Comparison of ENCODE assay signal across 9 mouse cellular contexts in the genomic region with DNA sequence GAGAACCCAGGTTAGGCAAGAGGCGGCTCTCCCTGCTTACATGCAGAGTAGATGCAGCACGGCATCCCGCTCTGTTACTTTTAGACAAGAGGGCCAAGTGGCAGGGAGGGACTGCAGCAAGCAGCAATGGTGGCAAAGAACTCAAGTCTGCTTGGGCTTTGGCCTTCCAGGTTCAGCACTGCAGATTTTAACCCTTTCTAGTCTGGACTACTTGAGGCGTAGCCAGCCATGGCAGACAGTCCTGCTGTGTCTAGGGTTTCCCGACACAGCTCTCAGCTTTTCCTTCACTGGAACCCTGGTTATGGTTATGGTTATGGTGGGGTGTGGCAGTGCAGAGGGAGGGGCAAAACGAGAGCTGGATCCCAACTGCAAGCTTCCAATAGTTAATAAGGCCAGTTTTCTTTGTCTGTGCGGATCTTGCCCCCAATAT. TPM values are rescaled to one million over a fixed set of nuclear protein-coding genes. Genes with fewer than 3 reads are reported as not detected.
DNase-seq lines count a peak whose midpoint lies in the region; ATAC-seq and TF ChIP-seq lines count a peak whose summit lies in the region.
"Had no signal": no experiment of that assay in that cellular context is flagged by ENCODE, and none has a peak within 500 bp of the region (broad histone marks: within the 10 kb centered on the region; RNA-seq: fewer than 3 reads in every experiment).

No protein-coding gene starts in this region.

- ATAC-seq in liver, embryonic 11.5 days (replicated peaks; ENCODE audit: low FRiP score): no peak
- no peak for ATAC-seq in liver, postnatal 0 days
- no peak for ATAC-seq in hindbrain, embryonic 16.5 days
- ATAC-seq: Patski had no signal

- H3K9me3 ChIP-seq in liver, embryonic 11.5 days (ENCODE audit: control insufficient read depth, low read length): no peaks in the 10 kb centered on the region
- no peaks in the 10 kb centered on the region for H3K9me3 ChIP-seq in liver, postnatal 0 days (ENCODE audit: low read length)
- no peaks in the 10 kb centered on the region for H3K9me3 ChIP-seq in hindbrain, embryonic 16.5 days (ENCODE audit: control insufficient read depth, low read length)

- 0 out of 2 replicates have a peak overlapping the region, but pooled peaks have one; percentile 8 for H3K4me2 ChIP-seq in liver, embryonic 11.5 days
- H3K4me2 ChIP-seq in liver, postnatal 0 days (ENCODE audit: low read depth, low read length): no peak overlapping the region
- peak overlapping the region; percentile 92 for H3K4me2 ChIP-seq in hindbrain, embryonic 16.5 days (ENCODE audit: low read length)
- H3K4me2 ChIP-seq in myocyte (ENCODE audit: low read depth): peak overlapping the region; percentile 18

- peak overlapping the region; percentile 33 for H3K4me3 ChIP-seq in cerebellum, adult 2 months (replicated peaks; ENCODE audit: insufficient read depth, low read depth, low read length)
- H3K4me3 ChIP-seq in liver, embryonic 11.5 days (ENCODE audit: low read depth, low read length): no peak overlapping the region; the same call in 1 of the 2 replicates
- H3K4me3 ChIP-seq in liver, postnatal 0 days (ENCODE audit: low read depth, low read length): no peak overlapping the region
- peak overlapping the region; percentile 17 for H3K4me3 ChIP-seq in hindbrain, embryonic 16.5 days (ENCODE audit: low read length)
- H3K4me3 ChIP-seq in myocyte: no peak overlapping the region

- H3K27me3 ChIP-seq in cerebellum, adult 2 months (ENCODE audit: control insufficient read depth, insufficient read depth, low read length): no peaks in the 10 kb centered on the region
- no peaks in the 10 kb centered on the region for H3K27me3 ChIP-seq in liver, embryonic 11.5 days (replicated peaks; ENCODE audit: control insufficient read depth, insufficient read depth, low read length)
- no peaks in the 10 kb centered on the region for H3K27me3 ChIP-seq in liver, postnatal 0 days (ENCODE audit: insufficient read depth, low read length)
- H3K27me3 ChIP-seq in hindbrain, embryonic 16.5 days (replicated peaks; ENCODE audit: control insufficient read depth, insufficient read depth, low read length): no peaks in the 10 kb centered on the region
- H3K27me3 ChIP-seq in myocyte (ENCODE audit: control insufficient read depth, insufficient read depth, insufficient read length): no peaks in the 10 kb centered on the region
- H3K27me3 ChIP-seq: Patski had no signal

- H3K4me1 ChIP-seq in cerebellum, adult 2 months (ENCODE audit: control insufficient read depth, insufficient read depth, low read length): peaks cover 46% of the 10 kb centered on the region
- H3K4me1 ChIP-seq in liver, embryonic 11.5 days (replicated peaks; ENCODE audit: control insufficient read depth, insufficient read depth, low read length): peaks cover 38% of the 10 kb centered on the region
- peaks cover 34% of the 10 kb centered on the region for H3K4me1 ChIP-seq in liver, postnatal 0 days (ENCODE audit: insufficient read depth)
- H3K4me1 ChIP-seq in hindbrain, embryonic 16.5 days (ENCODE audit: control insufficient read depth, insufficient read depth, low read depth, low read length): peaks cover 47% of the 10 kb centered on the region

- DNase-seq in cerebellum, adult 2 months: no peak
- no peak for DNase-seq in cerebellum, postnatal 36 days
- no peak for DNase-seq in liver, embryonic 11.5 days (ENCODE audit: low spot score)
- no peak for DNase-seq in liver, postnatal 0 days
- no peak for DNase-seq in spleen, postnatal 4 days (ENCODE audit: low spot score in 2 of 2)
- no peak for DNase-seq in thymus, postnatal 25 days

- H3ac ChIP-seq in myocyte (ENCODE audit: control insufficient read depth, insufficient read length): no peak overlapping the region

- 22% methylated on average over 7 of the region's 7 CpGs for WGBS in cerebellum, adult 2 months
- 86% methylated on average over 7 of the region's 7 CpGs for WGBS in liver, embryonic 11.5 days
- WGBS in liver, postnatal 0 days (ENCODE audit: insufficient replicate concordance): 86% methylated on average over 7 of the region's 7 CpGs
- WGBS in hindbrain, embryonic 16.5 days: 70% methylated on average over 7 of the region's 7 CpGs

- peak overlapping the region; percentile 16 for H3K27ac ChIP-seq in cerebellum, adult 2 months (ENCODE audit: insufficient read depth, low read length)
- 0 out of 2 replicates have a peak overlapping the region, but pooled peaks have one; percentile 22 for H3K27ac ChIP-seq in liver, embryonic 11.5 days (ENCODE audit: low read depth, low read length)
- no peak overlapping the region for H3K27ac ChIP-seq in liver, postnatal 0 days (ENCODE audit: low read depth)
- no peak overlapping the region for H3K27ac ChIP-seq in hindbrain, embryonic 16.5 days (ENCODE audit: low read depth, low read length)

- H3K9ac ChIP-seq in liver, embryonic 11.5 days (ENCODE audit: low read depth, low read length): no peak overlapping the region
- H3K9ac ChIP-seq in liver, postnatal 0 days (replicated peaks): no peak overlapping the region
- H3K9ac ChIP-seq in hindbrain, embryonic 16.5 days (ENCODE audit: low read depth, low read length): peak overlapping the region; percentile 33; the same call in 1 of the 2 replicates

- TF ChIP-seq EP300 in liver, postnatal 0 days (IDR thresholded peaks at IDR 0.05; ENCODE audit: low read depth): no peak

- peaks cover 42% of the 10 kb centered on the region for H3K36me3 ChIP-seq in liver, embryonic 11.5 days (ENCODE audit: control insufficient read depth, insufficient read depth, low read length)
- H3K36me3 ChIP-seq in liver, postnatal 0 days (replicated peaks; ENCODE audit: insufficient read depth, low read length): peaks cover 53% of the 10 kb centered on the region
- peaks cover 31% of the 10 kb centered on the region for H3K36me3 ChIP-seq in hindbrain, embryonic 16.5 days (ENCODE audit: control insufficient read depth, insufficient read depth, low read length)
- peaks cover 3% of the 10 kb centered on the region for H3K36me3 ChIP-seq in myocyte (ENCODE audit: control insufficient read depth, insufficient read depth)

- TF ChIP-seq CTCF in cerebellum, adult 2 months (IDR thresholded peaks at IDR 0.05; ENCODE audit: borderline replicate concordance, insufficient read depth, low read depth, low read length): no peak
- TF ChIP-seq CTCF in liver, postnatal 0 days (IDR thresholded peaks at IDR 0.05; ENCODE audit: low read depth): no peak

- no peak for TF ChIP-seq POLR2A in cerebellum, adult 2 months (IDR thresholded peaks at IDR 0.05; ENCODE audit: borderline replicate concordance, insufficient read depth, low read length)
- no peak for TF ChIP-seq POLR2A in myocyte (IDR thresholded peaks at IDR 0.05; ENCODE audit: insufficient read length, low read depth)

- peaks cover 40% of the 10 kb centered on the region for H3K79me2 ChIP-seq in myocyte (ENCODE audit: control insufficient read depth, insufficient read depth)

TF ChIP-seq in myocyte, 11 proteins besides CTCF, POLR2A, EP300 and RAD21 (continues in another document):
- TF ChIP-seq MYOD1 (IDR thresholded peaks at IDR 0.05; ENCODE audit: control insufficient read depth in 1 of 3, insufficient read length in 2 of 3, low read depth in 2 of 3) (no peak), POLR2AphosphoS2 (IDR thresholded peaks at IDR 0.05; ENCODE audit: insufficient read length, low read depth) (no peak), USF1 (IDR thresholded peaks at IDR 0.05; ENCODE audit: low read depth) (no peak), REST (IDR thresholded peaks at IDR 0.05; ENCODE audit: insufficient read depth, insufficient read length) (no peak), MAX (IDR thresholded peaks at IDR 0.05; ENCODE audit: low read depth) (no peak), MYOG (IDR thresholded peaks at IDR 0.05; ENCODE audit: control insufficient read depth in 1 of 3, insufficient read depth in 1 of 3, insufficient read length in 2 of 3, low read depth in 2 of 3) (no peak), SRF (IDR thresholded peaks at IDR 0.05; ENCODE audit: control insufficient read depth, insufficient read length, low read depth) (no peak), CEBPB (IDR thresholded peaks at IDR 0.05; ENCODE audit: insufficient read depth, poor library complexity, severe bottlenecking) (no peak), TCF3 (IDR thresholded peaks at IDR 0.05; ENCODE audit: insufficient read length, low read depth) (no peak)

RNA-seq across cellular contexts. Expression of gene Calm3, which starts 3.7 kb away (rescaled TPM):
- polyA plus RNA-seq in cerebellum, adult 2 months (2012; rRNA removed): 1,355 and 1,504 TPM in 2 replicates
- polyA plus RNA-seq in liver, embryonic 11.5 days (2014; fragmentation: Nextera tagmentation; extraction: Ambion mirVana): 147 and 169 TPM in 2 replicates
- polyA plus RNA-seq in liver, postnatal 0 days (2015; fragmentation: Nextera tagmentation; extraction: Ambion mirVana): 58.8 and 60.3 TPM in 2 replicates
- 419 and 442 TPM in 2 replicates for polyA plus RNA-seq in hindbrain, embryonic 16.5 days (2015; fragmentation: Nextera tagmentation; extraction: Ambion mirVana)
- polyA plus RNA-seq in myocyte (2012; fragmentation: generic; extraction: Trizol): 336 TPM

RNA-seq across cellular contexts. Expression of gene Ptgir, which starts 13.9 kb away (rescaled TPM):
- 0.11 TPM in 2 replicates for polyA plus RNA-seq in cerebellum, adult 2 months (2012; rRNA removed)
- polyA plus RNA-seq in liver, embryonic 11.5 days (2014; fragmentation: Nextera tagmentation; extraction: Ambion mirVana): 1.2 and 1.3 TPM in 2 replicates
- 1.1 and 1.7 TPM in 2 replicates for polyA plus RNA-seq in liver, postnatal 0 days (2015; fragmentation: Nextera tagmentation; extraction: Ambion mirVana)
- 0.14 and 0.26 TPM in 2 replicates for polyA plus RNA-seq in hindbrain, embryonic 16.5 days (2015; fragmentation: Nextera tagmentation; extraction: Ambion mirVana)
- polyA plus RNA-seq in myocyte (2012; fragmentation: generic; extraction: Trizol): 2.6 TPM
- polyA plus RNA-seq: Patski had no signal

RNA-seq across cellular contexts. Expression of gene Pnmal2, which starts 24.3 kb away (rescaled TPM):
- polyA plus RNA-seq in cerebellum, adult 2 months (2012; rRNA removed): 135 and 136 TPM in 2 replicates
- 0.58 and 0.80 TPM in 2 replicates for polyA plus RNA-seq in liver, embryonic 11.5 days (2014; fragmentation: Nextera tagmentation; extraction: Ambion mirVana)
- polyA plus RNA-seq in liver, postnatal 0 days (2015; fragmentation: Nextera tagmentation; extraction: Ambion mirVana): 0.06 and 0.09 TPM in 2 replicates
- 143 and 146 TPM in 2 replicates for polyA plus RNA-seq in hindbrain, embryonic 16.5 days (2015; fragmentation: Nextera tagmentation; extraction: Ambion mirVana)
- polyA plus RNA-seq in myocyte (2012; fragmentation: generic; extraction: Trizol): 44.4 TPM

RNA-seq across cellular contexts. Expression of gene Gng8, which starts 28.6 kb away (rescaled TPM):
- 10.0 and 14.0 TPM in 2 replicates for polyA plus RNA-seq in cerebellum, adult 2 months (2012; rRNA removed)
- polyA plus RNA-seq in liver, embryonic 11.5 days (2014; fragmentation: Nextera tagmentation; extraction: Ambion mirVana): 1.8 and 3.3 TPM in 2 replicates
- 0.15 and 0.20 TPM in 2 replicates for polyA plus RNA-seq in liver, postnatal 0 days (2015; fragmentation: Nextera tagmentation; extraction: Ambion mirVana)
- polyA plus RNA-seq in hindbrain, embryonic 16.5 days (2015; fragmentation: Nextera tagmentation; extraction: Ambion mirVana): 1.5 and 1.6 TPM in 2 replicates
- polyA plus RNA-seq in myocyte (2012; fragmentation: generic; extraction: Trizol): 3.8 TPM

RNA-seq across cellular contexts. Expression of gene Pnmal1, which starts 39.3 kb away (rescaled TPM):
- 27.4 and 29.9 TPM in 2 replicates for polyA plus RNA-seq in cerebellum, adult 2 months (2012; rRNA removed)
- polyA plus RNA-seq in liver, embryonic 11.5 days (2014; fragmentation: Nextera tagmentation; extraction: Ambion mirVana): 0.18 and 0.52 TPM in 2 replicates
- polyA plus RNA-seq in liver, postnatal 0 days (2015; fragmentation: Nextera tagmentation; extraction: Ambion mirVana): 0.02 and 0.04 TPM in 2 replicates
- polyA plus RNA-seq in hindbrain, embryonic 16.5 days (2015; fragmentation: Nextera tagmentation; extraction: Ambion mirVana): 57.4 and 58.3 TPM in 2 replicates
- 0.05 TPM for polyA plus RNA-seq in myocyte (2012; fragmentation: generic; extraction: Trizol)
- polyA plus RNA-seq: Patski had no signal

Comparison
In these comparisons a context has a peak if more than half of its experiments do, and no peak if none do; other contexts are left out.
1. H3K27ac ChIP-seq: peak in cerebellum, adult 2 months (single experiment) and liver, embryonic 11.5 days (single experiment); none in liver, postnatal 0 days (single experiment) and hindbrain, embryonic 16.5 days (single experiment).
2. H3K4me3 ChIP-seq: peak in cerebellum, adult 2 months (single experiment) and hindbrain, embryonic 16.5 days (single experiment); none in liver, embryonic 11.5 days (single experiment), liver, postnatal 0 days (single experiment) and myocyte (single experiment).
3. RNA of gene Pnmal2, which starts 24.3 kb away (polyA plus RNA-seq): 143 to 146 TPM in hindbrain, embryonic 16.5 days, 135 to 136 TPM in cerebellum, adult 2 months and 44.4 TPM in myocyte (single experiment); 0.58 to 0.80 TPM in liver, embryonic 11.5 days and 0.06 to 0.09 TPM in liver, postnatal 0 days; every median in the first group is over 10 times any median in the second.